Mouse (Mus musculus): ENCODE measurements around the gene Apela. TPM values are rescaled to one million over a fixed set of nuclear protein-coding genes. Genes with fewer than 3 reads are reported as not detected.

Gene Apela
- not detected for total RNA-seq (2023)

DNA sequence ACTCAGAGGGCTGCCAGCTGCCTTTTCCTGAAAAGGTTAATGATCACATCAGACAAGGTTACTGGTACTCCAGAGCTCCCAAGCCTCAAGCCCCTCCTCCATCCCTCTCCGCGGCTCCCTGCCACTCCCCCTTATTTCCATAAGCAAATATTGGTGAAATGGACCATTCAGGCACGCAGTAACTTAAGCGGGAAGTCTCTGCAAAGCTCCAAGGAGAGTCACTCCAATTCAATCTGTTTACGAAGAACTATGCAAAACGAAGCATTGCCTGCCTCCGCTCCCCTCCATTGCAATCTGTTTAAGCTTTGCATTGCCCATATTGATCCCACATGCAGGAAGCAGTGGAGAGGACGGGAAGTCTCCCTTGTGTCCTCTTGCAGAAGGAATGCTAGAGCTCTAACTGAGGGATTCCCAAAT lies at the start of gene Apela:
Gene Apela, minus strand, starts transcription at position 220 of the 417 bp plus-strand sequence.

DNA sequence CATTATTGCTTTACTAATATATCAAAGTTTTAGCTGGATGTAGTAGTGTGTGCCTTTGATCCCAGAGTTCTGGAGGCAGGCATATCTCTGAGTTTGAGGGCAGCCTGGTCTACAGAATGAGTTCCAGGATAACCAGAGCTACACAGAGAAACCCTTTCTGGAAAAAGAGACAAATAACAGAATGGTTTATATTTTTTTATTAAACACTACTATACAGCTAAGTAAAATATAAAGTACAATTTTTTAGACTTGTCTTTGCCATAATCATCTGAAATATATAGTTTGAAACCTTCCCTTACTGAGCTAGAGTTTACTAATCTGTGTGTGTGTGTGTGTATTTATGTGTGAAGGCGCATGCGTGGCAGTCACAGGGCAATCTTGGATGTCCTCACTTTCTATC lies 37.6 kb upstream of the Apela start, which contains the start of gene Gm10663:
Gene Gm10663, plus strand, starts transcription at position 301 of the 400 bp plus-strand sequence.

DNA sequence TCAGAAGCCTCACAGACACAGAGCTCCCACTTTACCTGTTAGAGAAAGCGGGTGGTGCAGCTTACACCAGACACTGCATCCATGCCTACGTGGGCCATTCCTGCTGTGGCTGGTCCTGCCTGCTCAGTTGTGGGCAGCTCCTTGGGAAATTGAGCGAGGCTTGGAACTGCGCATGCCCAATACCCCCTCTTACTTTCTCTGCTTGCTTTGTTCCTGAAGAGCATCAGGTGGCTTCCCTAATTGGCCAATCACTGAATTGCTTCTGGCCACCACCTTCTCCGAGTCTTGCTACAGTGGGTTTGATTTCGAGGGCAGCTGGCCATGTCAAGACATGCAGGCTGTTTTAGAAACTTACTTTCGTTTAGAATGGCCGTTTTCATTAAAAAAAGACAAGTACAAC lies 18.7 kb downstream of the Apela start, which contains the start of the genes Trim61 and Trim60:
Gene Trim61, minus strand, starts transcription at position 101 of the 400 bp plus-strand sequence.
Gene Trim60, minus strand, starts transcription at position 162 of the 400 bp plus-strand sequence.

DNA sequence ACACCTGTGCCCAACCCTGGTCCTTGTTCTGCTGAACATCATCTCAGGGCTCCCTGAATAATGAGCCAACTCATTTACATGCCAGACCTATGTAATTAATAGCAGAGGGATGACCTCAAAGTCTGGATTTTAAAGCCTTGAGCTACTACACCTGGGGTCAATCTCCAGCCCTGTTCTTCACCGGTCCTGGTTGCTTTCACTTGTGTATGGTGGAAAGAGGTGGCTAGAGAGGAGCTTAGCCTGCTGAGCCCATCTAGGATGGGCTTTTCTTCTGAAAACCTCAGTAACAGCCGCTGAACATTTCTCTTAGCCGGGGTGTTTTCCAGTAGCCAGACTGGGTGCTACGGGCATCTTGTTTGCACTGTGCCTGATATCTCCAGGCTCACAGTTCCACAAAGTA lies 49.4 kb downstream of the Apela start, which contains the start of gene Trim75:
Gene Trim75, minus strand, starts transcription at position 101 of the 400 bp plus-strand sequence.

Other genes with a start within 250 kb of the Apela start
- 33.4 TPM for gene Klhl2, start 187.3 kb downstream of the Apela start, total RNA-seq (2023)
- 46.4 TPM for gene Tmem192, start 90.2 kb downstream of the Apela start, total RNA-seq (2023)
- gene Trim75, start 49.5 kb downstream of the Apela start, total RNA-seq (2023) = not detected
- gene Trim61, start 18.8 kb downstream of the Apela start, total RNA-seq (2023) = not detected
- not detected for gene Trim60, start 18.8 kb downstream of the Apela start, total RNA-seq (2023)
- not detected for gene Gm10663, start 37.7 kb upstream of the Apela start, total RNA-seq (2023)
- gene BC030870, start 92.2 kb upstream of the Apela start, total RNA-seq (2023) = not detected